Mouse (Mus musculus): ENCODE data around the gene Nkiras2. TPM values are rescaled to one million over a fixed set of nuclear protein-coding genes. Genes with fewer than 3 reads are reported as not detected.

Nkiras2 gene
- polyA plus RNA-seq, 1 experiment = 27.6 TPM

DNA sequence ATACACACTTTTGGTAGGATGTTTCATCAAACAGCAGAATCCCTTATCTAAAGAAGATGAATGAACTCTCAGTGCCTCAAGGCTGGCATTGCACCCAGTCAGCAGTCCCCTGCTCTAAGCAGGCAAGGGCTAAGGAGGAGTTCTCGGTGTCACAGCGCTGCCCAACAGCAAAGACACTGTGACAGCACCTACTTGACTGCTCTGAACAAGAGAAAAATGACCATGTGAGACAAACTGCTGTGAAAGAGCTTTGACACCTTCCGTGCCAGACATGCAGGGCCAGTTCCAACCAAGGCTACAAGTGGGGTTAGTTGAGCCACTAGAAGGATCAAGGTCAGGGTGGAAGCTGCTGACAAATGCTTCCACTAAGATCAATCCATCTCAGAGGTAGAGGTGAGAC is 33.9 kb upstream of the Nkiras2 start:
- no peaks in the 10 kb centered on the region for H3K4me1 ChIP-seq (ENCODE audit: control insufficient read depth, insufficient read depth, low read length)
- DNase-seq = no peak
- TF ChIP-seq POLR2A (IDR thresholded peaks at IDR 0.05; ENCODE audit: borderline replicate concordance, insufficient read depth, low read length) (no peak), CTCF (IDR thresholded peaks at IDR 0.05; ENCODE audit: borderline replicate concordance, insufficient read depth, low read depth, low read length) (no peak)
- 84% methylated on average over 3 of the region's 3 CpGs for WGBS
- no peak overlapping the region for H3K4me3 ChIP-seq (replicated peaks; ENCODE audit: insufficient read depth, low read depth, low read length)
- no peak overlapping the region for H3K27ac ChIP-seq (ENCODE audit: insufficient read depth, low read length)
- H3K27me3 ChIP-seq (ENCODE audit: control insufficient read depth, insufficient read depth, low read length) = no peaks in the 10 kb centered on the region

DNA sequence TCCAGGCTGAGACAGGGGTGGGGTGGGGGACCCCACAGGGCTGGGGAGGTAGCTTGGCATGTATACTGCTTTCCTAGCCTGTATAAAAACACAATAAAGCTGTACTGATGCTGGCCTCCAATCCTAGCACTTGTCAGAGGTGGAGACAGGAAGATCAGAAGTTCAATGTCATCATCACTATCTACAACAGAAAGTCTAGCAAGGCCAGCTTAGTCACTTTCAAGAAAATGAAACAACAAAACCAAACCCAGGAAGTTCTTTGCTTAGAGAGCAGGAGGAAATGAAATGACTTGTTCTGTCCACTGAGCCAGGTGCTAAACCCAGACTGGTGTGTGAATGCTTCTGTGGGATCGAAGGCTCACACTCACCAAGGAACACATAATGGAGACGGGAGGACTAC is 30.6 kb upstream of the Nkiras2 start:
- no peak for DNase-seq
- Histone ChIP-seq H3K27ac (ENCODE audit: insufficient read depth, low read length) (no peak overlapping the region), H3K4me3 (replicated peaks; ENCODE audit: insufficient read depth, low read depth, low read length) (no peak overlapping the region), H3K27me3 (ENCODE audit: control insufficient read depth, insufficient read depth, low read length) (no peaks in the 10 kb centered on the region), H3K4me1 (ENCODE audit: control insufficient read depth, insufficient read depth, low read length) (peaks cover 15% of the 10 kb centered on the region)
- TF ChIP-seq POLR2A (IDR thresholded peaks at IDR 0.05; ENCODE audit: borderline replicate concordance, insufficient read depth, low read length) (no peak), CTCF (IDR thresholded peaks at IDR 0.05; ENCODE audit: borderline replicate concordance, insufficient read depth, low read depth, low read length) (no peak)
- 97% methylated on average over 2 of the region's 2 CpGs for WGBS

DNA sequence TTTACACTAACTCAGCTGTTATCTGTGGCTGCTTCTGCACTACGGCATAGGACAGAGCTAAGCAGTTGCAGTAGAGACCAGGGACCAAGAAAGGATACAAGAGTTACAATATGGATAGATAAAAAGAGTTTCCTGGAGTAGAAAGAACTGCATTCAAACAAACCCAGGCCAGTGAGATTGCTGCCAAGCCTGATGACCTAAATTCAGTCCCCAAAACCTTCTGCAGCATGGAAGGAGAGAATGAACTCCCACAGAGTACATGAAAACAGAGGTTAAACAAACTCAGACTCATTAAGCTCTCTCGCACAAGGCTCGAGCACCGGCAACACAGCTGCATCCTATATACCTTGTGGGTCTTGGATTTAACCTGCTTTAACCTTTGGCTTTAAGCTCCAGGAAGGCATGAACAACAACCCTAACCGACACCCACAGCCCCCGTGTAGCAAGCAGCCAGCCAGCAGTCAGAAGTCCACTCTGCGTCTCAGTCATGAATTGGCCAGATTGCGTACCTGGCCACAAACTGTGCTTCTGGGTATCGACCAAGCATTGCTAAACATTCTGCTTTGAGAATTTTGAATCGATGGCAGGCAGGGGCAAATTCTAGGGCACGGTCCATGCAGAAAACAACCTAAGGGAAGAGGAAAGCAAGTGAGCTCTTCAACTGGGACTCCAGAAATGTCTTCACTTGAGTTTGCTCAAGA is 26.5 kb upstream of the Nkiras2 start:
- DNase-seq = peak in 1 of 2 experiments; percentile 68
- WGBS = 7% methylated on average over 11 of the region's 11 CpGs
- peak overlapping the region; percentile 81 for H3K27ac ChIP-seq (ENCODE audit: insufficient read depth, low read length)
- H3K27me3 ChIP-seq (ENCODE audit: control insufficient read depth, insufficient read depth, low read length) = no peaks in the 10 kb centered on the region
- no peak overlapping the region for H3K4me3 ChIP-seq (replicated peaks; ENCODE audit: insufficient read depth, low read depth, low read length)
- H3K4me1 ChIP-seq (ENCODE audit: control insufficient read depth, insufficient read depth, low read length) = peaks cover 18% of the 10 kb centered on the region
- TF ChIP-seq POLR2A (IDR thresholded peaks at IDR 0.05; ENCODE audit: borderline replicate concordance, insufficient read depth, low read length) (no peak), CTCF (IDR thresholded peaks at IDR 0.05; ENCODE audit: borderline replicate concordance, insufficient read depth, low read depth, low read length) (no peak)

DNA sequence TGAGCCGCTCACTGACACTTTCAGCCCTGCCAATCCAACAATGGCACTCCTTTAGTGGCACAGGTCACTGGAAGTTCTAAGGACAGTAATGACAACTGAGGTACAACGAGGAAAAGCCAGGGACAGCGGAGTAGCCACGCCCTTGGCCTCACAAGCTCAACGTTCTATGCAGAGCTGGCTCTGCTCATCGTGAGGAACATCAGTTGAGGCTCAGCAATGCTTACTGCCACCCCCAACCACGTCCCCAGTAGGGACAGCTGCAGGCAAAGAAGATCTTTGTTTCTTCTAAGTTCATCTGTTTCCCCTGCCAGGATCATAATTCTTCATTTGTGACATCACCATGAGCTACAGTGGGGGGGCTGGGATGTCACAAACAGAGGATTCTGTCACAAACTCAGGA is 24.4 kb upstream of the Nkiras2 start:
- no peak for DNase-seq
- Histone ChIP-seq H3K27ac (ENCODE audit: insufficient read depth, low read length) (no peak overlapping the region; the same call in 1 of the 2 replicates), H3K4me3 (replicated peaks; ENCODE audit: insufficient read depth, low read depth, low read length) (no peak overlapping the region), H3K27me3 (ENCODE audit: control insufficient read depth, insufficient read depth, low read length) (no peaks in the 10 kb centered on the region), H3K4me1 (ENCODE audit: control insufficient read depth, insufficient read depth, low read length) (peaks cover 18% of the 10 kb centered on the region)
- TF ChIP-seq POLR2A (IDR thresholded peaks at IDR 0.05; ENCODE audit: borderline replicate concordance, insufficient read depth, low read length) (no peak), CTCF (IDR thresholded peaks at IDR 0.05; ENCODE audit: borderline replicate concordance, insufficient read depth, low read depth, low read length) (no peak)
- WGBS = 85% methylated on average over 7 of the region's 7 CpGs

DNA sequence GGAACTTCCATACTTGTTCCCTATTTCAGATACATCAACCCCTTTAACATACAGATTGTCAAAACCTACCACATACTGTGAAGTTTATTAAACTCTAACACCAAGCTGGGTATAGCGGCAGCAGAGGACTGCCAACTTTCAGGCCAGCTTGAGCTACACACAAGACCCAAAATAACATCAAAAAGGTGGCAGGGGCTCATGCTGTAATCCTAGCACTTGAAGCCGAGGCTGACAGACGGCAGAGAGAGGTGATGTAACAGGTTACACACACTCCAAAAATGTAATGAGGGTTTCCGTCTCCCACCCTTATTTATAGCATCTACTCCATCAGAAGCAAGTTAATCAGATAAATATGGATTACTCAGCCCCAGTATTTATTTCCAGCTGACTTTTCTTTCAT is 23.5 kb upstream of the Nkiras2 start:
- TF ChIP-seq CTCF (IDR thresholded peaks at IDR 0.05; ENCODE audit: borderline replicate concordance, insufficient read depth, low read depth, low read length) = no peak
- Histone ChIP-seq H3K27ac (ENCODE audit: insufficient read depth, low read length) (no peak overlapping the region), H3K4me3 (replicated peaks; ENCODE audit: insufficient read depth, low read depth, low read length) (no peak overlapping the region), H3K4me1 (ENCODE audit: control insufficient read depth, insufficient read depth, low read length) (peaks cover 18% of the 10 kb centered on the region), H3K27me3 (ENCODE audit: control insufficient read depth, insufficient read depth, low read length) (no peaks in the 10 kb centered on the region)
- WGBS = 15% methylated on average over 4 of the region's 4 CpGs
- peak in 1 of 2 experiments; percentile 64 for DNase-seq

DNA sequence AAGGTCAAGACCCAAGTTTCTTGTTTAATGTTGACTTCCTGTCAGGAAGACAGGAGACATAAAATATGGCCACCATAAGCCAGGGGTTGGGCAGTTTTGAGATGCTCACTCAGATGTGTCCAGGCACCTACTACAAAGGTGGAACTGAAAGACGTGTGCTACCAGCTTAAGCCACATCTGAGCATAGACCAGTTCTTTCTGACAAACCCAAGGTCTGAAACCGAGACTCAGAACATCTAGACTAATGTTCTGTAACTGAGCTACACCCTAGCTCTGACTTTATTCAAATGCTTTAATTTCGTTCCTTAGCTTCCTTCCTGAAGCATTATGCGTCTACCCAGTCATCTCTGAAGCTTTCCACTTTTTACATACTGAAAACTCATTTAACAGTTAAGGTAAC is 21.0 kb upstream of the Nkiras2 start:
- Histone ChIP-seq H3K4me1 (ENCODE audit: control insufficient read depth, insufficient read depth, low read length) (peaks cover 8% of the 10 kb centered on the region; the same call in 1 of the 2 replicates), H3K27me3 (ENCODE audit: control insufficient read depth, insufficient read depth, low read length) (no peaks in the 10 kb centered on the region), H3K27ac (ENCODE audit: insufficient read depth, low read length) (no peak overlapping the region), H3K4me3 (replicated peaks; ENCODE audit: insufficient read depth, low read depth, low read length) (no peak overlapping the region)
- DNase-seq = no peak
- WGBS = 92% methylated on average over 4 of the region's 4 CpGs
- TF ChIP-seq POLR2A (IDR thresholded peaks at IDR 0.05; ENCODE audit: borderline replicate concordance, insufficient read depth, low read length) = no peak
- no peak for TF ChIP-seq CTCF (IDR thresholded peaks at IDR 0.05; ENCODE audit: borderline replicate concordance, insufficient read depth, low read depth, low read length)

DNA sequence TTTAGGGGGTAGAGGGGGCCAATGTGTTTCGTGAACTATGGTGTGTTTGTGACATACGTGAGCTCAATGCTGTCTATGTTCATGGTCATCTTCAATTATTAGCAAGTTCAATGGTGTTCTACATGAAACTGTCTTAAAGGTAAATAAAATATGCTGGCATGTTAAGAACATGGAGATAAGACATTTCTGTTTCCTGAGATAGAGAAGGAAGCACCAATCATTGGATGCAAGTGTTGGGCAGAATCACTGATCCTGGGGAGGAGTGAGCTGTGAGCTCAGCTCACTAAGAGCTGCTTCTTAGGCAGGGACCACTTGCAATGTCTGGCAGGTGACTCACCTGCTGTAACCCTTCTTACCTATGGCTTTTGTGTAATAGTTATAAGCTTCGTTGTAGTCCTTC is 17.7 kb upstream of the Nkiras2 start:
- 89% methylated on average over 3 of the region's 3 CpGs for WGBS
- DNase-seq = no peak
- no peak overlapping the region for H3K27ac ChIP-seq (ENCODE audit: insufficient read depth, low read length)
- TF ChIP-seq CTCF (IDR thresholded peaks at IDR 0.05; ENCODE audit: borderline replicate concordance, insufficient read depth, low read depth, low read length) (no peak), POLR2A (IDR thresholded peaks at IDR 0.05; ENCODE audit: borderline replicate concordance, insufficient read depth, low read length) (no peak)
- peaks cover 16% of the 10 kb centered on the region for H3K4me1 ChIP-seq (ENCODE audit: control insufficient read depth, insufficient read depth, low read length)
- no peaks in the 10 kb centered on the region for H3K27me3 ChIP-seq (ENCODE audit: control insufficient read depth, insufficient read depth, low read length)
- H3K4me3 ChIP-seq (replicated peaks; ENCODE audit: insufficient read depth, low read depth, low read length) = no peak overlapping the region

DNA sequence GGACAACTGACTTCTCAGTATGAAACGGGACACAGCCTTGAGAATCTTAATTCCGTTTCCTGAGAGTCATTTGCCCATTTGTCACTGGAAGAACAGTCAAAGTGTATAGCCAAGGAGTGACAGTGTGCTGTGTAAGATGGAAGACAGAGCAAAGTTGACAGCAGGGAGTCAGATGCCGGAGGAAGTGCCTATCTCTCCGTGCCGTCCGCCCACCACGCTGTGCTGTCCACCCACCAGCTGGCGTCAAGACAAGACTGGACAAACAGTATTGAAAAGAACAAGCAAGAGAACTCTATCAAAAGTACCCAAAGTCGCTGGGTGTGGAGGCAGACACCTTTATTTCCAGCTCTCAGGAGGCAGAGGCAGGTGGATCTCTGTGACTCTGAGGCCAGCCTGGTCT is 15.9 kb upstream of the Nkiras2 start:
- Histone ChIP-seq H3K27me3 (ENCODE audit: control insufficient read depth, insufficient read depth, low read length) (no peaks in the 10 kb centered on the region), H3K27ac (ENCODE audit: insufficient read depth, low read length) (peak overlapping the region; percentile 49; the same call in 1 of the 2 replicates), H3K4me3 (replicated peaks; ENCODE audit: insufficient read depth, low read depth, low read length) (no peak overlapping the region), H3K4me1 (ENCODE audit: control insufficient read depth, insufficient read depth, low read length) (peaks cover 16% of the 10 kb centered on the region)
- no peak for DNase-seq
- WGBS = 45% methylated on average over 9 of the region's 9 CpGs
- TF ChIP-seq POLR2A (IDR thresholded peaks at IDR 0.05; ENCODE audit: borderline replicate concordance, insufficient read depth, low read length) (no peak), CTCF (IDR thresholded peaks at IDR 0.05; ENCODE audit: borderline replicate concordance, insufficient read depth, low read depth, low read length) (no peak)

Measured in cerebellum, adult 2 months (tissue).